Mouse (Mus musculus) hindbrain, embryonic 11.5 days (tissue): ENCODE measurements around the gene Smap2. TPM values are rescaled to one million over a fixed set of nuclear protein-coding genes. Genes with fewer than 3 reads are reported as not detected.

Source experiments
- ATAC-seq: fragments of 200-750 bp; cut with Nextera tagmentation; 2 replicates; pipeline ENCODE4 v1.8.0; 2017; ENCODE audit warnings: mild to moderate bottlenecking, moderate TSS enrichment, moderate library complexity; ENCODE audit not compliant: low FRiP score
- DNase-seq: peaks from one replicate; pipeline ENCODE4 v3.0.0-alpha.2; 2015; ENCODE audit warnings: low spot score
- H3K27ac ChIP-seq: fragments of 300-500 bp; sonication (generic); 2 replicates; pipeline ENCODE4 v1.5.1; 2014; ENCODE audit warnings: mild to moderate bottlenecking, low read depth, low read length
- H3K27me3 ChIP-seq: fragments of 300-500 bp; sonication (generic); 2 replicates; pipeline ENCODE4 v1.6.1; 2014; ENCODE audit warnings: mild to moderate bottlenecking, low read length, moderate library complexity, mixed read lengths; ENCODE audit not compliant: control insufficient read depth, insufficient read depth
- H3K36me3 ChIP-seq: fragments of 300-500 bp; sonication (generic); 2 replicates; pipeline ENCODE4 v1.6.1; 2014; ENCODE audit warnings: mild to moderate bottlenecking, low read length, moderate library complexity, mixed read lengths; ENCODE audit not compliant: control insufficient read depth, insufficient read depth
- H3K4me1 ChIP-seq: fragments of 300-500 bp; sonication (generic); replicated peaks from 2 replicates; pipeline ENCODE4 v1.6.1; 2014; ENCODE audit warnings: low read length, mixed read lengths; ENCODE audit not compliant: control insufficient read depth, insufficient read depth
- H3K4me2 ChIP-seq: fragments of 300-500 bp; sonication (generic); replicated peaks from 2 replicates; pipeline ENCODE4 v1.6.1; 2014; ENCODE audit warnings: mild to moderate bottlenecking, low read depth, low read length
- H3K4me3 ChIP-seq: fragments of 300-500 bp; sonication (generic); 2 replicates; pipeline ENCODE4 v1.5.1; 2014; ENCODE audit warnings: low read depth, low read length
- H3K9ac ChIP-seq: fragments of 300-500 bp; sonication (generic); 2 replicates; pipeline ENCODE4 v1.6.1; 2014; ENCODE audit warnings: low read depth, low read length
- H3K9me3 ChIP-seq: fragments of 300-500 bp; sonication (generic); 2 replicates; pipeline ENCODE4 v1.6.1; 2016; ENCODE audit warnings: low read length; ENCODE audit not compliant: control insufficient read depth
- WGBS: fragments of 180-500 bp; shearing (Covaris S2); extraction: QIAGEN DNeasy Blood & Tissue Kit; methylation state at CpG from one replicate; pipeline ENCODE4 v1.1.7; 2014; 5-methylcytosine and 5-hydroxymethylcytosine counted together
- polyA plus RNA-seq: library from polyadenylated mRNA; unstranded; fragments of >200 nt; fragmentation: Nextera tagmentation; extraction: Ambion mirVana; gene quantifications from 2 replicates; pipeline ENCODE4 v1.2.1, GENCODE M21; 2014

Gene Smap2
- polyA plus RNA-seq, 1 experiment from 2014 or later = 21.9 TPM

DNA sequence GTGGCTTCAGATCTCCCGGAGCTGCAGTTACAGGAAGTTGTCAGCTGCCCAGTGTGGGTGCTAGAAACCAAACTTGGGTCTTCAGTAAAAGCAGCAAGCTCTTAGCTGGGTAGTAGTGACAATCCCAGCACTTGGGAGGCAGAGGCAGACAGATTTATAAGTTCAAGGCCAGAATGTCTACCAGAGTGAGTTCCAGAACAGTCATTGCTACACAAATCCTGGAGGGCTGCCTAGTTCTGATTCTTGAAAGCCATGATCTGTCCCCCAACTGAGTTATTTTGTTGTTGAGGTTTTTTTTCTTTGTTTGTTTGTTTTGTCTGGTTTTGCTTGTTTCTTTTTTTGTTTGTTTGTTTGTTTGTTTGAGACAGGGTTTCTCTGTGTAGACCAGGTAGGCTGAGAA is 11.1 kb upstream of the Smap2 start:
- no peak for DNase-seq
- H3K9me3 ChIP-seq = no peaks in the 10 kb centered on the region
- no peaks in the 10 kb centered on the region for H3K27me3 ChIP-seq
- H3K9ac ChIP-seq = no peak overlapping the region
- H3K4me2 ChIP-seq = no peak overlapping the region
- 86% methylated on average over 1 of the region's 1 CpGs for WGBS
- H3K4me1 ChIP-seq = no peaks in the 10 kb centered on the region
- H3K27ac ChIP-seq = no peak overlapping the region
- no peak for ATAC-seq
- no peaks in the 10 kb centered on the region for H3K36me3 ChIP-seq
- no peak overlapping the region for H3K4me3 ChIP-seq

DNA sequence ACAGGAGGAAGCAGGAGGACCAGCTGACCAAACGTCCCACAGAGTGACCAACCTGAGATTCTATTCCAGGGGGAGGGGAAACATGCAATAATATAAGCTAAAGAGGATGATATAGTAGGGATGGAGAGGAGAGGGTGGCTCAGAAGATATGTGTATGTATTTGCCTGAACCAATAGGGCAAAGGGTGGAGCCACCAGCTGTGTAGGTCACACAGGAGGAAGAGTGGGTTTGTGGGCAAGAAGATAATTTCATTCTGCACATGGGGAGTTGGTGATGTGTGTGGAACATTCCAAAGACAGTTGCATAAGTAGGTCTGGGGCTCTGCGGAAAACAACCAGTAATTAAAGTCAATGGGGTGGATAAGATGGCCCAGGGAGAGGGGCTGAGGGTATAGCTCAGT is 8.6 kb upstream of the Smap2 start:
- H3K4me1 ChIP-seq = no peaks in the 10 kb centered on the region

DNA sequence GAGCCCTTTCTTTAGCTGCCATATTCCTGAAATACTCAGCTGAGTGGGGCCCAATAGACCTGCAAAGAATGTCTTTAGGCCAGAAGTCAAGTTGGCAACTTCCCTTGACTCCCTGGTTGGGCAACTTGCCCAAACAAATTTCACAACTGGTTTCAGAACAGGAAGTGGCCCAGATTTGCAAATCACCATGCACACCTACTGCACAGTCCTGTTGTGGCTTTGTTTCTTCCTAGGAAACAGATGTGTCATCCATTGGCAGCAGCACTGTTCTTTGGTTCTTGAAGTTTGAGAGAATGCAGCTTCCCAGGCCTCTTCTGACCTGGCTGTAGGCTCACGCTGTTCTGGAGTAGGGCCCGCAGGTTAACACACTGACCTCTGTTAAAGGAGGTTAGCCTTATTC is 6.9 kb upstream of the Smap2 start:
- Histone ChIP-seq H3K36me3 (no peaks in the 10 kb centered on the region), H3K4me2 (no peak overlapping the region), H3K27me3 (no peaks in the 10 kb centered on the region), H3K4me1 (no peaks in the 10 kb centered on the region), H3K9me3 (no peaks in the 10 kb centered on the region), H3K9ac (no peak overlapping the region), H3K4me3 (no peak overlapping the region), H3K27ac (no peak overlapping the region)
- ATAC-seq = no peak
- WGBS = 95% methylated on average over 2 of the region's 2 CpGs
- DNase-seq = no peak

More for the DNA sequence above, 8.6 kb upstream of the Smap2 start:
- 70% methylated on average over 2 of the region's 2 CpGs for WGBS
- ATAC-seq (no peak), DNase-seq (no peak)
- Histone ChIP-seq H3K4me3 (no peak overlapping the region), H3K36me3 (no peaks in the 10 kb centered on the region), H3K4me2 (no peak overlapping the region), H3K27me3 (no peaks in the 10 kb centered on the region), H3K27ac (no peak overlapping the region), H3K9me3 (no peaks in the 10 kb centered on the region), H3K9ac (no peak overlapping the region)

DNA sequence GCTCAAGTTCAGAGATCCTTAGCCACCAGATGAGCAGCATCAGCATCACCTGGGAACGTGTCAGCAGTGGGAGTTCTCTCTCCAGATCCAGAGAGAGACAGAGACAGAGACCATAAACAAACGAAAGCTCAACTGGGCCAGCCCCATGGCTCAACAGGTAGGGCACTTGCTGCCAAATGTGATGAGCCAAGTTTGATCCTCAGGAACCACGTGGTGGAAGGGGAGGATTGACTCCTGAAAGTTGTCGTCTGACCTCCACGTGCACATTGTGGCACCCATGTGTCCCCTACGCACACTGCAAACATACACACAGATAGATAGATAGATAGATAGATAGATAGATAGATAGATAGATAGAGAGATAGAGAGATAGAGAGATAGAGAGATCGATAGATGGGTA is 6.4 kb upstream of the Smap2 start:
- 85% methylated on average over 7 of the region's 7 CpGs for WGBS

DNA sequence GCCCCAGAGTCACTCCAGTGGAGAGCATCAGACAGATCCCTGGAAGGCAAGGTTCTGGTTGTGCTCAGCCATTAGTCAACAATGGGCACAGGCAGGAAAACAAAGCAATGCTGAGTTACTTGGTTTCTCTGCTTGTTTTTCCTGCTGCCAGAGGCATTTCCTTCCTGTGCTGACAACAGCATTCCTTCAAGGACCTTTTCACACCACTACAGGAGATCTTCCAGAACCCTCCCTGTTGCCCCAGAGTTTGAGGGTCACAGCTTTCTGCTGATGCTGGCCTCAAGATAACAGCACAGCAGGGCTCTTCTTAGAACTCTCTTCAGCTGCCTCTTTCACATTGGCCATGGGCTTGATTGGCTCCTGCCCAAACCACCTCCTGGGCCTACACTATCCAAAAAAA is 4.9 kb upstream of the Smap2 start:
- Histone ChIP-seq H3K9me3 (no peaks in the 10 kb centered on the region), H3K36me3 (no peaks in the 10 kb centered on the region), H3K9ac (no peak overlapping the region), H3K4me1 (no peaks in the 10 kb centered on the region), H3K4me2 (no peak overlapping the region), H3K27me3 (no peaks in the 10 kb centered on the region), H3K27ac (no peak overlapping the region), H3K4me3 (no peak overlapping the region)
- ATAC-seq = no peak
- DNase-seq = no peak

More for the DNA sequence above, 6.4 kb upstream of the Smap2 start:
- H3K9me3 ChIP-seq = no peaks in the 10 kb centered on the region
- no peaks in the 10 kb centered on the region for H3K36me3 ChIP-seq
- H3K27me3 ChIP-seq = no peaks in the 10 kb centered on the region
- H3K4me1 ChIP-seq = no peaks in the 10 kb centered on the region
- no peak for ATAC-seq
- H3K27ac ChIP-seq = no peak overlapping the region
- DNase-seq = no peak
- H3K4me3 ChIP-seq = no peak overlapping the region
- H3K9ac ChIP-seq = no peak overlapping the region
- no peak overlapping the region for H3K4me2 ChIP-seq

DNA sequence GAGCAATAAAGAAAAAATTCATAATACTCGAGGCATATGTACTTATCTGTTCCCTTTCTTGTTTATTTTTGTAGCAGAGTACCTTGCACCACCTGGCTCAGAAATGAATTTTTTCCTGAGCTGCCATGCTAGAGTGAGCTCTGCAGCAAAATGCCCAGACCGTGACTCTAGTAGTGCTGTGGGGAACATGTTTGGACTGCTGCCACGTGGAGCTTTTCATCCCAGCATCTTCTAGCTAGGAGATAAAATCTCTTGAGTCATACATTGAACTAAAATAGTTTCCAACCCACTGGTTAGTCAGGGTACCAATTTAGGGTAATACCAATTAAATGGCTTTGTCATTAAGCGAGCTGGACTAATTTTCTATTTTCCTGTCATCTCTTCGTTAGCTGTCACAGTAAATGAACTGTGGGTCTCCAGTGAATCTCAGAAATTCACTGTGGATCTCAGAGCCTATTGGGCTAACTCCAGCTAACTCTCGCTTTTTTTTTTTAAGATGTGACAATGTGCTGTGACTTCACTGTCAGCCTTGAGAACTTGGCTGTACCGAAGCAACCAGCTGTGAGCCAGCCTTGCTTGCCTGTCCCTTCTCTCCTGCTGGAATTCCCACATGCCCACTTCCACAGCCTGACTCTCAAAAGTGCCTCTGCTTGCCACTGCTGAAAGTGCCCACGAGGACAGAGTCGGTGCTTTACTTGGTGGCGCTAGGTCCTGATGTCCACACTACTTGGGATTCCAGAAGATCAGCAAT is 3.2 kb upstream of the Smap2 start:
- H3K36me3 ChIP-seq = no peaks in the 10 kb centered on the region
- no peak overlapping the region for H3K9ac ChIP-seq
- DNase-seq (no peak), ATAC-seq (no peak)
- 84% methylated on average over 10 of the region's 10 CpGs for WGBS
- no peaks in the 10 kb centered on the region for H3K9me3 ChIP-seq
- H3K27me3 ChIP-seq = no peaks in the 10 kb centered on the region
- H3K4me2 ChIP-seq = no peak overlapping the region
- no peaks in the 10 kb centered on the region for H3K4me1 ChIP-seq
- H3K4me3 ChIP-seq = no peak overlapping the region
- no peak overlapping the region for H3K27ac ChIP-seq

DNA sequence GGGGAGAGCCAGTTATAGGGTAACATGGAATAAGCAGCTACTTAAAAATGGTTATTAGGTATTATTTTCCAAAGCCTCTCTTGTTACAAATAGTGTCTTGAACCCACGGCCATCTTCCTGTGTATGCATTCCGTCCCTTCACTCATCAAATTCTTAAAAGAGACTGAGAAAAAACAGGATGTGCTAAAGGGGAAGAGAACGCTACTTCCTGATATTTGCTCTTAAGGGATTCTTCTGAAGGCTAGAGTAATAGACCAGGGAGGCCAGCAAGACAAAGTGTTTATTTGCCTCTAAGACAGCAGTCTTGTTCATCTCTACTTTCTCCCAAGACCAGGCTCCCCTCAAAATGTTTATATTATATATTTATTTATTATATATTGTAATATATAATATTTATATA is 1.2 kb upstream of the Smap2 start:
- no peak overlapping the region for H3K9ac ChIP-seq
- no peak for ATAC-seq
- no peaks in the 10 kb centered on the region for H3K27me3 ChIP-seq
- no peaks in the 10 kb centered on the region for H3K9me3 ChIP-seq
- DNase-seq = no peak
- no peak overlapping the region for H3K4me3 ChIP-seq
- H3K4me2 ChIP-seq = no peak overlapping the region
- 84% methylated on average over 3 of the region's 3 CpGs for whole genome bisulfite sequencing
- no peak overlapping the region for H3K27ac ChIP-seq
- H3K36me3 ChIP-seq = no peaks in the 10 kb centered on the region
- no peaks in the 10 kb centered on the region for H3K4me1 ChIP-seq

DNA sequence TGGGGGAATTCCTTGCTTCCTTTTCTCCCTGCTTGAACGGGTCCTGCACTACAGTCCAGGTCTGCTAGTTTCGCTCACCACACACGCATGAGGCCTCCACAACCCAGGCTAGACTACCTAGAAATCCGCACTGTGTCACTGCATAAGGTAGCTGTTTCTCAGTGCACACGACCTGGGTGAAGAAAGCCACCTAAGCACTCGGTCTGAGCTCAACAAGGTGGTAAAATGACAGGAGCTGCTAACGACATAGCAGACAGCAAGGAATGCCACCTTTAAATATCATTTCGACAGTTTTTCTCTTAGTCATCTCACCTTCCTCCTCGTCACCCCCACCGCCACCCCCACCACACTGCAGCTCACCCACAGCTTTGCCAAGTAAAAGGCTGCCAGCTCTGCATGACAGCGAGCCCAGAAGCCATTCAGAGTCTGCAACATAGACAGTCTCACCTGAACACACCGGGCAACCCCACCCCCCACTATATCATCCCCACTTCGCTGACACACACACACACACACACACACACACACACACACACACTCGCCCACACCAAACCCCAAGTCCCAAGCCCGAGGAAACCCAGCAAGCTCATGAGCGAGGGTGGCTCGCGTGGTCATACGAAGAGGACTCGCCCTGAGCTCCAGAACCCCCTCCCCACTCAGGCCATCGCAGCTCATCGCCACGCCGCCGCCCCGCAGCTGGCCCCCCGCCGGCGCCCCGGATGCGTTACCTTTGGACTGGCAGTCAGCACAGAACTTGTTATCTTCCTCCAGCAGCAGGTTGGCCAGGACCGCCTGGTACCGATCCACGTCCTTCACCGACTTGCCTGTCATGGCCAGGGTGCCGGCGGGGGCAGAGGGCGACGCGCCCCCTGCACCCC is 787 bp downstream of the Smap2 start:
- peak; percentile 41 for DNase-seq
- WGBS = 8% methylated on average over 36 of the region's 40 CpGs

DNA sequence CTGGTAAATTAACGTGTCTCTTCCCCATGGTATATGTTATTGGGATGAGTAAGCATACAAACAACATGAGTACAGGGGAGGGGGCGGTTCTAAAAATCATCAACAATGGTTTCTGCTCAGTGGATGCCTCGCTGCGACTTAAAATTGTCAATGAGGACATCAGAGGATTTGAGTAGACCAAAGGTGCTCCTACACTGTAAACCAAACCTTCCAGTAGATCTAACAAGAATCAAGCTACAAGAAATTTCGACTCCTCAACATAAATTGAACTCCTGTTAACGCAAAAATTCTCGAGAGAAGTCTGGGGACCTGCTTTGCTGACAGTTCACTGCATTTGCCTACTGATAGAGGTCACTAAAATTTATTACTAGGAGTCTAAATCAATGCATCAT is 1.8 kb downstream of the Smap2 start:
- no peak overlapping the region for H3K4me2 ChIP-seq
- H3K9ac ChIP-seq = no peak overlapping the region
- ATAC-seq = no peak
- H3K27ac ChIP-seq = no peak overlapping the region
- no peaks in the 10 kb centered on the region for H3K4me1 ChIP-seq
- DNase-seq = no peak
- H3K36me3 ChIP-seq = no peaks in the 10 kb centered on the region
- H3K27me3 ChIP-seq = no peaks in the 10 kb centered on the region
- no peak overlapping the region for H3K4me3 ChIP-seq
- WGBS = 85% methylated on average over 7 of the region's 7 CpGs
- H3K9me3 ChIP-seq = no peaks in the 10 kb centered on the region

More for the DNA sequence above, 787 bp downstream of the Smap2 start:
- H3K9me3 ChIP-seq = no peaks in the 10 kb centered on the region
- peak overlapping the region; percentile 91 for H3K4me2 ChIP-seq
- H3K27me3 ChIP-seq = no peaks in the 10 kb centered on the region
- H3K4me3 ChIP-seq = peak overlapping the region; percentile 95
- H3K27ac ChIP-seq = peak overlapping the region; percentile 77
- no peaks in the 10 kb centered on the region for H3K4me1 ChIP-seq
- peak overlapping the region; percentile 91 for H3K9ac ChIP-seq
- ATAC-seq = peak; percentile 25
- H3K36me3 ChIP-seq = no peaks in the 10 kb centered on the region
